Mouse (Mus musculus) kidney, embryonic 14.5 days (tissue): ENCODE measurements around the gene Tax1bp1. TPM values are rescaled to one million over a fixed set of nuclear protein-coding genes. Genes with fewer than 3 reads are reported as not detected.

Experiments
- ATAC-seq: fragments of 200-750 bp; cut with Nextera tagmentation; 2 replicates; pipeline ENCODE4 v1.8.0; 2017; ENCODE audit warnings: moderate number of reproducible peaks, mild to moderate bottlenecking, moderate TSS enrichment, moderate library complexity; ENCODE audit not compliant: low FRiP score, low TSS enrichment
- H3K27ac ChIP-seq: fragments of 300-500 bp; sonication (generic); 2 replicates; pipeline ENCODE4 v1.5.1; 2014; ENCODE audit warnings: low read depth, mild to moderate bottlenecking, low read length, moderate library complexity, mixed read lengths
- H3K27me3 ChIP-seq: fragments of 300-500 bp; sonication (generic); 2 replicates; pipeline ENCODE4 v1.6.1; 2014; ENCODE audit warnings: mild to moderate bottlenecking, low read length; ENCODE audit not compliant: control insufficient read depth, insufficient read depth
- H3K36me3 ChIP-seq: fragments of 300-500 bp; sonication (generic); 2 replicates; pipeline ENCODE4 v1.6.1; 2014; ENCODE audit warnings: low read length, mixed read lengths; ENCODE audit not compliant: control insufficient read depth, insufficient read depth
- H3K4me1 ChIP-seq: fragments of 300-500 bp; sonication (generic); 2 replicates; pipeline ENCODE4 v1.6.1; 2014; ENCODE audit warnings: low read length, mixed read lengths; ENCODE audit not compliant: control insufficient read depth, insufficient read depth
- H3K4me2 ChIP-seq: fragments of 300-500 bp; sonication (generic); replicated peaks from 2 replicates; pipeline ENCODE4 v1.6.1; 2014; ENCODE audit warnings: low read depth, mild to moderate bottlenecking, low read length
- H3K4me3 ChIP-seq: fragments of 300-500 bp; sonication (generic); 2 replicates; pipeline ENCODE4 v1.5.1; 2014; ENCODE audit warnings: mild to moderate bottlenecking, low read length
- H3K9ac ChIP-seq: fragments of 300-500 bp; sonication (generic); 2 replicates; pipeline ENCODE4 v1.6.1; 2014; ENCODE audit warnings: low read depth, mild to moderate bottlenecking, low read length, moderate library complexity
- H3K9me3 ChIP-seq: fragments of 300-500 bp; sonication (generic); 2 replicates; pipeline ENCODE4 v1.6.1; 2016; ENCODE audit warnings: low read length; ENCODE audit not compliant: control insufficient read depth
- WGBS: fragments of 180-500 bp; shearing (Covaris S2); extraction: QIAGEN DNeasy Blood & Tissue Kit; methylation state at CpG from one replicate; pipeline ENCODE4 v1.1.7; 2014; 5-methylcytosine and 5-hydroxymethylcytosine counted together
- polyA plus RNA-seq: library from polyadenylated mRNA; unstranded; fragments of >200 nt; fragmentation: Nextera tagmentation; extraction: Ambion mirVana; gene quantifications from 2 replicates; pipeline ENCODE4 v1.2.1, GENCODE M21; 2014

Gene Tax1bp1
- polyA plus RNA-seq, 1 experiment from 2014 or later, result 149 TPM

DNA sequence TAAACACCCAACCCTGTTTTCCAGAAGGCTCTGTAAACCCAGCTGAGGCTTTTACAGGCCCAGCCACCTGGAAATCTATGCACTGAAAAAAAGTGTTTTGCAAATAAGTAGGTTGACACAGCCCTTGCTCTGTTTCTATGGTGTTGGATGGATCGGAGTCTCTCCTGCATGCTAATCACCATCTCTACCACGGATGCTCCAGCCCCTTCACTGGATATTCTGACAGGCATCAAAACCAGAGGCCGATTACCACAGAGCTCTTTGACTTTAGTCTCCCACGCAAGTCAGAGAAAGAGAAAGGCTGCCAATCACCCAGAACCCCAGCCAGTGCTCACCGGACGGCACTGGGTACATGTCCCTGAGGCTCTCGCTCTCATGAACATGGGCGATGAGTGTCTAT, 63.5 kb downstream of the Tax1bp1 start:
- WGBS, result 94% methylated on average over 8 of the region's 8 CpGs
- ATAC-seq, result no peak
- no peak overlapping the region for H3K4me2 ChIP-seq
- H3K27me3 ChIP-seq, result no peaks in the 10 kb centered on the region
- H3K9me3 ChIP-seq, result no peaks in the 10 kb centered on the region
- no peak overlapping the region for H3K9ac ChIP-seq
- no peak overlapping the region for H3K4me3 ChIP-seq
- no peaks in the 10 kb centered on the region for H3K4me1 ChIP-seq
- H3K36me3 ChIP-seq, result no peaks in the 10 kb centered on the region
- no peak overlapping the region for H3K27ac ChIP-seq

DNA sequence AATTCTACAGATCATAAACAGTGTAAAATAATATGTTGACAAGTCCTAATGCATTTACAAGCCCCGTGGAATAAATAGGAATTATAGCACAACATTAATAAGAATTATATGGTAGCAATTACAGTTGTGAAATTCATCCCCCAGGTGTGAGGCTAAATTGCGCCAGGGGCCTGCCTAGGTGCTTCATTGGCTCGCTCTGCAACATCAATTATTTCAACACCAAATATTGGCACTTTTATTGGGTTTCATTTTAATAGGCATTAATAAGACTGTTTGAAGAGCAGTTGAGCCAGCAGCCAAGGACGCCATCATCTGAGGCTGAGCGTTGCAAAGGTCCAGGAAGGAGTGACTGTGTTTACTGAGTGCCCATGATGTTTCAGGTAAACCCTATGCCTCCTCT, 65.0 kb downstream of the Tax1bp1 start:
- no peak for ATAC-seq
- no peak overlapping the region for H3K27ac ChIP-seq
- 67% methylated on average over 5 of the region's 5 CpGs for WGBS
- H3K36me3 ChIP-seq, result no peaks in the 10 kb centered on the region
- no peaks in the 10 kb centered on the region for H3K9me3 ChIP-seq
- no peak overlapping the region for H3K9ac ChIP-seq
- no peaks in the 10 kb centered on the region for H3K4me1 ChIP-seq
- no peak overlapping the region for H3K4me2 ChIP-seq
- no peaks in the 10 kb centered on the region for H3K27me3 ChIP-seq
- no peak overlapping the region for H3K4me3 ChIP-seq

- Histone ChIP-seq H3K9me3 (no peaks in the 10 kb centered on the region), H3K9ac (no peak overlapping the region), H3K4me3 (no peak overlapping the region), H3K36me3 (no peaks in the 10 kb centered on the region), H3K4me1 (no peaks in the 10 kb centered on the region), H3K27ac (no peak overlapping the region), H3K4me2 (no peak overlapping the region), H3K27me3 (no peaks in the 10 kb centered on the region)
- no peak for ATAC-seq
- 67% methylated on average over 5 of the region's 5 CpGs for WGBS
These were observed 66.0 kb downstream of the Tax1bp1 start for GRCm38 (mm10) chr6:52779546-52779945.

DNA sequence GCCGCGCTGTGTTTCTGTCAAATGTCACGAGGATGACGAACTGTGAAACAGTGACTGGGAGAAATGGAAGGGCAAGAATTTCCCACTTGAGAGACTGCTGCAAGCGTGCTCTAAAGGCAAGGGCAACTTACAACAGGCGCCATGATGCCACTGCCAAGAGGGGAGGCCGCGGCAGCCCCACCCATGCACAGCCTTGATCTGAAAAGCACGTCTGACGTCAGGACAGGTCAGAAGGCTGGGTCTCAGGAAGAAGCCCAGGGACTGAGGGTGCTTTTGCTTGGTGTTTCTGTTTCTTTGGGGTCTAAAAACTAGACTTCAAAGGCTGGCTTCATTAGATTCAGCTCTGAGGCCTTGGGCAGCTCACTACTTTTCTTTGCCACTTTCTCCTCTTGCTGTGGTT, 76.8 kb downstream of the Tax1bp1 start:
- Histone ChIP-seq H3K4me1 (peaks cover 6% of the 10 kb centered on the region; the same call in 1 of the 2 replicates), H3K9me3 (no peaks in the 10 kb centered on the region), H3K27ac (no peak overlapping the region)

GRCm38 (mm10) chr6:52790781-52791180, 77.3 kb downstream of the Tax1bp1 start:
- no peaks in the 10 kb centered on the region for H3K9me3 ChIP-seq
- no peak overlapping the region for H3K27ac ChIP-seq
- no peak overlapping the region for H3K4me2 ChIP-seq
- no peak overlapping the region for H3K4me3 ChIP-seq
- no peak for ATAC-seq
- no peaks in the 10 kb centered on the region for H3K27me3 ChIP-seq
- no peak overlapping the region for H3K9ac ChIP-seq
- no peaks in the 10 kb centered on the region for H3K36me3 ChIP-seq
- peaks cover 9% of the 10 kb centered on the region for H3K4me1 ChIP-seq
- WGBS, result 86% methylated on average over 4 of the region's 4 CpGs

More for the DNA sequence above, 76.8 kb downstream of the Tax1bp1 start:
- 60% methylated on average over 10 of the region's 10 CpGs for WGBS
- ATAC-seq, result no peak
- no peak overlapping the region for H3K9ac ChIP-seq
- no peak overlapping the region for H3K4me3 ChIP-seq
- H3K4me2 ChIP-seq, result no peak overlapping the region
- H3K36me3 ChIP-seq, result no peaks in the 10 kb centered on the region
- no peaks in the 10 kb centered on the region for H3K27me3 ChIP-seq

GRCm38 (mm10) chr6:52792455-52792854, 78.9 kb downstream of the Tax1bp1 start:
- 43% methylated on average over 3 of the region's 3 CpGs for WGBS
- Histone ChIP-seq H3K27ac (no peak overlapping the region), H3K4me3 (no peak overlapping the region)

DNA sequence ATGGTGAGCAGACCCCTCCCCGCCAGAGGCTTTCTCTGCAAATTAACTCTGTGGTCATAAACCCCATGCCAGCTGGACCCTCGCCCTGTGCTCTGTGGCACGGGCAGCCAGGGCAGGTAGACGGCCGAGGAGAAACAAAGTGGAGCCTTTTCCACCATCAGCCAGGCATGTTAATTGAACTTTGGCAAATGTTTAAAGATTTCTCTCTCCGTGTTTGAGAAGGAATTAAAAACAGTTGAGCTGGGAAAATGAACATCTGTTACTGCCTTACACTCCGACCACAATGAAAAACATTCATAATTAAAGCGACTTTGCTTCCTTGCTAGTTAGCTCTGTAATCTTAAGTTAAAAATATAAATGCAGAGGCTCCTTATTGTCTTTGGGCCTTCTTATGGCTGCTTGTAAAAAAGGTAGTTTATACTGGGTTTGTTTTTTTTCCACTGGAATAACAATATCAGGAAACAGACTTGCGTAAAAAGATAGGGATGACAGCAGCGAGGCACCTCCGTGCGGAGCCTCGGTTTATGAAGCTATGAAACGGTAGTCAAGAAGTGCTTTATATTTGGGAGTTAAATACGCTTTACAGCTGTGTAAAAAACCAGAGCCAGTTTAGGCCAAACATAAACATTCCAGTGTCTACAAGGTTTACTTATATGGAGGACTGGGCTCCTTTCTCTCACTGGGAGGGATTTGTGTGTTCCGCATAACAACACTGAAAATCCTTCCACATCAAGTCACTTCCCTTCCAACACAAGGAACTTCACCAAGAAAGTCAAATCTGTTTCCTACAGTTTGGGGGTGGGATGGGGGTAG, 81.7 kb downstream of the Tax1bp1 start:
- Histone ChIP-seq H3K27ac (peak overlapping the region; percentile 30; the same call in 1 of the 2 replicates), H3K27me3 (no peaks in the 10 kb centered on the region), H3K4me2 (no peak overlapping the region), H3K4me3 (no peak overlapping the region), H3K9ac (no peak overlapping the region), H3K9me3 (no peaks in the 10 kb centered on the region), H3K36me3 (no peaks in the 10 kb centered on the region), H3K4me1 (peaks cover 24% of the 10 kb centered on the region)
- no peak for ATAC-seq
- WGBS, result 36% methylated on average over 16 of the region's 16 CpGs

More at GRCm38 (mm10) chr6:52792455-52792854, 78.9 kb downstream of the Tax1bp1 start:
- Histone ChIP-seq H3K36me3 (no peaks in the 10 kb centered on the region), H3K4me1 (peaks cover 20% of the 10 kb centered on the region), H3K9me3 (no peaks in the 10 kb centered on the region), H3K4me2 (no peak overlapping the region), H3K27me3 (no peaks in the 10 kb centered on the region), H3K9ac (no peak overlapping the region)
- no peak for ATAC-seq

GRCm38 (mm10) chr6:52796035-52796598, 82.6 kb downstream of the Tax1bp1 start:
- 49% methylated on average over 9 of the region's 9 CpGs for WGBS
- H3K4me3 ChIP-seq, result no peak overlapping the region
- ATAC-seq, result peak; percentile 33; the same call in 1 of the 2 replicates
- no peaks in the 10 kb centered on the region for H3K9me3 ChIP-seq
- no peak overlapping the region for H3K9ac ChIP-seq
- H3K36me3 ChIP-seq, result no peaks in the 10 kb centered on the region
- peaks cover 24% of the 10 kb centered on the region for H3K4me1 ChIP-seq
- H3K4me2 ChIP-seq, result no peak overlapping the region
- H3K27me3 ChIP-seq, result no peaks in the 10 kb centered on the region
- peak overlapping the region; percentile 30; the same call in 1 of the 2 replicates for H3K27ac ChIP-seq

GRCm38 (mm10) chr6:52796691-52797090, 83.2 kb downstream of the Tax1bp1 start:
- peaks cover 25% of the 10 kb centered on the region for H3K4me1 ChIP-seq
- H3K4me3 ChIP-seq, result no peak overlapping the region
- WGBS, result 64% methylated on average over 1 of the region's 1 CpGs
- no peak overlapping the region for H3K9ac ChIP-seq
- no peaks in the 10 kb centered on the region for H3K36me3 ChIP-seq
- no peak overlapping the region for H3K27ac ChIP-seq
- no peaks in the 10 kb centered on the region for H3K9me3 ChIP-seq
- H3K4me2 ChIP-seq, result no peak overlapping the region
- H3K27me3 ChIP-seq, result no peaks in the 10 kb centered on the region
- ATAC-seq, result peak; percentile 29; the same call in 1 of the 2 replicates
